Mouse (Mus musculus): ENCODE measurements at regions not wholly inside any gene's neighbourhood (a gene's known extent, or its start where the extent isn't known, plus 50 kb on each side); places are given as distances from the start of the nearest gene placed in this dataset.
"Not testable (repeated sequence)": the region's sequence is repeated elsewhere in the genome, so short reads cannot be mapped to it uniquely, and the experiment has no call there.

DNA sequence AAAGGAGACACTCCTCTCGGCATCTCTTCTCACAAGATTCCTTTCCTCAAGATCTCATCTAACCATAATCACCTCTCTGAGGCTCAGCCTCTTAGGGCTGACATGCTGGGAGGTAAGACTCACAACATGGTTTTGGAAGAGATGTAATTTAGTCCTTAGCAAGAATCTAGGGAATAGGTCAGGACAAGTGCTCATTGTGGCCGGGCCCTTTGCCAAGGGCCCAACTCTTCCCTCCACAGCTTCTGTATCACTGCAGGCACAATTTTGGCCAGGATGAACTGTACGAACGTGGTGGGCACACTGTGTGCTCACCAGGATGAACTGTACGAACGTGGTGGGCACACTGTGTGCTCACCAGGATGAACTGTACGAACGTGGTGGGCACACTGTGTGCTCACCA, 154.0 kb upstream of the Hs6st1 start:
- ATAC-seq; H3K4me1 ChIP-seq (replicated peaks; ENCODE audit: control insufficient read depth, insufficient read depth, low read length); H3K36me3 ChIP-seq (ENCODE audit: control insufficient read depth, insufficient read depth); H3K27me3 ChIP-seq (replicated peaks; ENCODE audit: control insufficient read depth, insufficient read depth, low read length); H3K4me3 ChIP-seq (replicated peaks; ENCODE audit: low read length); H3K9ac ChIP-seq (replicated peaks; ENCODE audit: low read depth, low read length); H3K9me3 ChIP-seq (ENCODE audit: control insufficient read depth, low read length); H3K4me2 ChIP-seq (ENCODE audit: low read length); H3K27ac ChIP-seq (ENCODE audit: low read length): not testable (repeated sequence)
- WGBS = 93% methylated on average over 8 of the region's 8 CpGs

DNA sequence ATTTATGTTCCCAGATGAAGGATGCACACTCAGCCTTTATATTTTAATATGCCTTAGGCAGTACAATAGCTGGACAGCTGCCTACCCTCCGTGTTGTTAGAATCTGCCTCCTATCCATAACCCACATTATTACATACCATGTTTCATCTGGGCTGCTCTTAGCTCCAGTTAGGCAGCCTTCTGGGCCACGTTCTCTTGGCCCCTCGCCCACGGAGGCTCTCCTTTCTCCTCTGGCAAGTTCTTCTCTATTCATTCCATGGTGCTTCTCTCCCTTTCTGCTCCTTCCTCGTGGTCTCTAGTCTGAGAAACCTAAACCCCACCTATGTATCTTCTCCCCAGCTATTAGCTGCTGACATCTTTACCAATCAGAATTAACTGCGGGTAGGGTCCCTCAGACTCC, 152.7 kb upstream of the Hs6st1 start:
- ATAC-seq = no peak
- Histone ChIP-seq H3K4me2 (ENCODE audit: low read length) (no peak overlapping the region), H3K9me3 (ENCODE audit: control insufficient read depth, low read length) (no peaks in the 10 kb centered on the region), H3K27me3 (replicated peaks; ENCODE audit: control insufficient read depth, insufficient read depth, low read length) (no peaks in the 10 kb centered on the region), H3K36me3 (ENCODE audit: control insufficient read depth, insufficient read depth) (no peaks in the 10 kb centered on the region), H3K27ac (ENCODE audit: low read length) (no peak overlapping the region), H3K9ac (replicated peaks; ENCODE audit: low read depth, low read length) (no peak overlapping the region), H3K4me3 (replicated peaks; ENCODE audit: low read length) (no peak overlapping the region), H3K4me1 (replicated peaks; ENCODE audit: control insufficient read depth, insufficient read depth, low read length) (peaks cover 9% of the 10 kb centered on the region)
- 81% methylated on average over 6 of the region's 6 CpGs for WGBS

DNA sequence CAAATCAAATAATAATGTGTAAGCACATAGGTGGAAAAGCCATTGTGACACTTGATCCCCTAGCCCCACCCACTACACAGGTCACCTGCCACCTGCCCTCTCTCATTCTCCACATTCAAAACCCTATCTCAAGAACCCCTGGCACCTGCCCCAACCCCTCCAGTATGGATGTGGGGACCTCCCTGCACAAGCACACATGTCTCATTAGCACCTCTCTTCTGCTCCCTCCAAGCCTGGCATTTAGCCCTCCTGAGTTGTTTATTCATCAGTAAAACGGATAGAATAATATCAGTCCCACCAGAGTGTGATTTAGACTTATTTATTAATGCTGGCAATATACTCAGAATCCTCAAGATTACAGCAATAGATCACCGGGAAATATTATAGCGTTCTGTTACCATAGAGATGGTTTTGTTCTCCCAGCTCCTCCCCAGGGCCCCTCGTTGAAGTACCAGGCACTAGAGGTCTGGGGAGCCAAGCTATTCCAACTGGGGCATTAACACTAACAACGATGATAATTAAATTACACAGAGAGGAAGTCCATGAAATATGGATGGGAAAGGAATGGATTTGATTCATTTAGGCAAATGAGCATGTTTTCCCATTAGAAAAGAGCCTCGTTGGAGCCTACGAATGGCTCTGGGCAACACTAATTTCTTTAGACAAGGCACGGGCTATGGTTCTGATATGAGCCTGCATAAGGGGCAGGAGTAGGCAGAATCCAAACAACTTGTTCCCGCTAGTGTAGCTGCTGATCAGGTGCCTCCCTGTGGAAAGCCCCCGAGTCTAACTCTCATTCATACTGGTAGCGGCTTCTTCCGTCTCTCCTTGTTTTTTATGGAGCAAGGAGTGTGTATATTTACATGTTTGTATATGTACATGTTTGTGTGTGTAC, 148.1 kb upstream of the Hs6st1 start:
- 45% methylated on average over 12 of the region's 12 CpGs for WGBS
- Histone ChIP-seq H3K36me3 (ENCODE audit: control insufficient read depth, insufficient read depth) (no peaks in the 10 kb centered on the region), H3K9ac (replicated peaks; ENCODE audit: low read depth, low read length) (no peak overlapping the region), H3K27ac (ENCODE audit: low read length) (no peak overlapping the region), H3K9me3 (ENCODE audit: control insufficient read depth, low read length) (no peaks in the 10 kb centered on the region), H3K4me1 (replicated peaks; ENCODE audit: control insufficient read depth, insufficient read depth, low read length) (peaks cover 6% of the 10 kb centered on the region), H3K27me3 (replicated peaks; ENCODE audit: control insufficient read depth, insufficient read depth, low read length) (no peaks in the 10 kb centered on the region), H3K4me3 (replicated peaks; ENCODE audit: low read length) (no peak overlapping the region), H3K4me2 (ENCODE audit: low read length) (no peak overlapping the region)
- peak; percentile 73 for ATAC-seq

DNA sequence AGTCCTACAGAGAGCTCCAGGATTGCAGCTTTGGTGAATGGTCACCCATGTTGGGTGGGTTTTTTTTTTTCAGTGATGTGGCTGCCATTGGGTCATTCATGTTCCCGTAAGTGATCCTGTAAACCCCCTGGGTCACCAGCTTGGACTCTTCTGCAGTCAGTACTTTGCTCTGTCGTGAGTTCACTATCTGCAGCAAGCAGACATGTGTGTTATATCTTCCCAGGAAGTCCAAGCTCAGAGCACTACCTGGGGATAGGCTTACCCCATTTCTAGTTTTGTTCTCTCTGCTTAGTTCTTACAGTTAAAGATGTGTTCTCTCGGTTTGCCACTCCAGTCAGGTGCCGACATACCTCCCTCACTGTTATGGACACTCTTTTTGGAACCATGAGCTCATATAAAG, 143.4 kb upstream of the Hs6st1 start:
- no peak for ATAC-seq
- Histone ChIP-seq H3K4me2 (ENCODE audit: low read length) (no peak overlapping the region), H3K36me3 (ENCODE audit: control insufficient read depth, insufficient read depth) (no peaks in the 10 kb centered on the region), H3K27me3 (replicated peaks; ENCODE audit: control insufficient read depth, insufficient read depth, low read length) (no peaks in the 10 kb centered on the region), H3K4me1 (replicated peaks; ENCODE audit: control insufficient read depth, insufficient read depth, low read length) (peaks cover 4% of the 10 kb centered on the region), H3K9me3 (ENCODE audit: control insufficient read depth, low read length) (no peaks in the 10 kb centered on the region), H3K4me3 (replicated peaks; ENCODE audit: low read length) (no peak overlapping the region), H3K27ac (ENCODE audit: low read length) (no peak overlapping the region), H3K9ac (replicated peaks; ENCODE audit: low read depth, low read length) (no peak overlapping the region)
- WGBS = 96% methylated on average over 4 of the region's 4 CpGs

DNA sequence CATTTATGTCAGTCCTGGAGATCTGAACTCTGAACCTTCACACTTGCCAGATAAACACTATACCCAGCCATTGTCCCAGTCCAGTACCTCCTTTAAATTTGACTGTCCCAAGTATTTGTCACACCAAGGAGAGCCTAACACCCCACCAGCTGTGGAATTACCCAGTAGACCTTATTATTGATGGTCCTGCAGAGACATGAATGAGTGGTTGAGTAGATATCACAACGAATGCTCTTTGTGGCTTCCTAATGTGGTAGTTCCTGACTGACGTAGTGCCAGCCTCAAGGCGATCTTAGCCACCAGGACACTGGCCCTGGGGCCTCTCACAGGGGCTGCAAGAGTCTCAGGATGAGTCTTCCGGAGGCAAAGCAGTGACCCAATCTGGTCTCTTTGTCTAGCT, 142.9 kb upstream of the Hs6st1 start:
- Histone ChIP-seq H3K4me1 (replicated peaks; ENCODE audit: control insufficient read depth, insufficient read depth, low read length) (no peaks in the 10 kb centered on the region; the same call in 1 of the 2 replicates), H3K9me3 (ENCODE audit: control insufficient read depth, low read length) (no peaks in the 10 kb centered on the region), H3K9ac (replicated peaks; ENCODE audit: low read depth, low read length) (no peak overlapping the region), H3K36me3 (ENCODE audit: control insufficient read depth, insufficient read depth) (no peaks in the 10 kb centered on the region), H3K27me3 (replicated peaks; ENCODE audit: control insufficient read depth, insufficient read depth, low read length) (no peaks in the 10 kb centered on the region), H3K4me2 (ENCODE audit: low read length) (no peak overlapping the region), H3K27ac (ENCODE audit: low read length) (no peak overlapping the region), H3K4me3 (replicated peaks; ENCODE audit: low read length) (no peak overlapping the region)
- ATAC-seq = no peak
- 90% methylated on average over 4 of the region's 4 CpGs for WGBS

DNA sequence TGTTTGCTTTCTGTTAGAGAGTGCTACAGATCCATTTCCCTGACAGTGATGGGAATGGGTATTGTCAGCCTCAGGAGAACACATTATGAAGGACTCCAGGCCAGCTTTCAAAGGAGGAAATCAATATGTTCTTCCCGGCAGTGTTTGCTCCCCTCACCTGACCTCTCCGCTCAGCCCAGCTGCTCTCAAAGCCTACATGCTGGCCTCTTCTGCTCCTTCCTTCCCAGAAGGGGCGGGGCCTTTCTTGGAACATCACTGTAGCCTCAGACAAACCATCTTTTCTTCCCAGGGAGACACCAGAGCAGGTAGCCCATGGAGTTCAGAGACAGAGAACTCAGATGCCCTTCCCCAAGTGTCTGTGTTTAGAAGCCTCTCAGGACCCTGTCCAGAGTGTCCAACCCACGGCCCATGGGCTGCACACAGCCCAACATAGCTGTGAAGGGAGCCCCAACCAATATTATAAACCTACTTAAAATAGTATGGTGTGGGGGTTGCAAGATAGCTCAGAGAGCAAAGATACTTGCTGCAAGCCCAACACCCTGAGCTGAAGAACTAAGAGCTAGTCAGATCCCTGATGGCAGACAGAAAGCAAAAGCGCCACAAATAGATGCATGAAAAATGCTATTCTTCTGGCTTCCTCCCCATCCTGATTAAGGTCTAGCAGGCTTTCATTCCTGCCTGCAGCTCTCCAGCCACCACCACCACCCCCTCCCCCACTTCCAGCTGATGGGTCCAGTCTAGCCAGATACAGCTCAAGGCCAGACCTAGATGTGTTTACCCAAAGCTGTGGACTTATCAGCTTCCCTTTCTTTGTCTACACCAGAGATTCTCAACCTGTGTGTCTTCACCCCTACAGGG, 141.8 kb upstream of the Hs6st1 start:
- Histone ChIP-seq H3K4me2 (ENCODE audit: low read length) (no peak overlapping the region), H3K9ac (replicated peaks; ENCODE audit: low read depth, low read length) (no peak overlapping the region), H3K4me1 (replicated peaks; ENCODE audit: control insufficient read depth, insufficient read depth, low read length) (no peaks in the 10 kb centered on the region), H3K4me3 (replicated peaks; ENCODE audit: low read length) (no peak overlapping the region), H3K9me3 (ENCODE audit: control insufficient read depth, low read length) (no peaks in the 10 kb centered on the region), H3K27me3 (replicated peaks; ENCODE audit: control insufficient read depth, insufficient read depth, low read length) (no peaks in the 10 kb centered on the region), H3K27ac (ENCODE audit: low read length) (no peak overlapping the region), H3K36me3 (ENCODE audit: control insufficient read depth, insufficient read depth) (no peaks in the 10 kb centered on the region)
- ATAC-seq = no peak
- WGBS = 81% methylated on average over 5 of the region's 5 CpGs

DNA sequence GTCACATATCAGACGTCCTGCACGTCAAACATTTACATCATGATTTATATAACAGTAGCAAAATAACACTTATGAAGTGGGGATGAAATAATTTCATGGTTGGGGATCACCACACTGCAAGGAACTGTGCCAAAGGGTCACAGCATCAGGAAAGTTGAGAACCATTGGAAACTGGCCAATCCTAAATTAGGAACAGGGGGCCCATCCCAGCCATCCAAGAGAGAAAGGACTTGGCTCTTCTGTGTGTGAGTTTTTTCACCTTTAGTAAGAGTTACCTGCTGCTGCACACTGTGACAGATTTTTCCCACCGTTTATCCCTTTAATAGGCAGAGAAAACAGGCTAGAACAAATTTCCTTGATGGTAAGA, 141.2 kb upstream of the Hs6st1 start:
- H3K9ac ChIP-seq (replicated peaks; ENCODE audit: low read depth, low read length) = no peak overlapping the region
- 68% methylated on average over 3 of the region's 3 CpGs for WGBS
- no peak overlapping the region for H3K27ac ChIP-seq (ENCODE audit: low read length)
- H3K4me3 ChIP-seq (replicated peaks; ENCODE audit: low read length) = no peak overlapping the region
- H3K27me3 ChIP-seq (replicated peaks; ENCODE audit: control insufficient read depth, insufficient read depth, low read length) = no peaks in the 10 kb centered on the region
- H3K36me3 ChIP-seq (ENCODE audit: control insufficient read depth, insufficient read depth) = no peaks in the 10 kb centered on the region
- no peak for ATAC-seq
- H3K9me3 ChIP-seq (ENCODE audit: control insufficient read depth, low read length) = no peaks in the 10 kb centered on the region
- H3K4me2 ChIP-seq (ENCODE audit: low read length) = no peak overlapping the region
- no peaks in the 10 kb centered on the region for H3K4me1 ChIP-seq (replicated peaks; ENCODE audit: control insufficient read depth, insufficient read depth, low read length)

DNA sequence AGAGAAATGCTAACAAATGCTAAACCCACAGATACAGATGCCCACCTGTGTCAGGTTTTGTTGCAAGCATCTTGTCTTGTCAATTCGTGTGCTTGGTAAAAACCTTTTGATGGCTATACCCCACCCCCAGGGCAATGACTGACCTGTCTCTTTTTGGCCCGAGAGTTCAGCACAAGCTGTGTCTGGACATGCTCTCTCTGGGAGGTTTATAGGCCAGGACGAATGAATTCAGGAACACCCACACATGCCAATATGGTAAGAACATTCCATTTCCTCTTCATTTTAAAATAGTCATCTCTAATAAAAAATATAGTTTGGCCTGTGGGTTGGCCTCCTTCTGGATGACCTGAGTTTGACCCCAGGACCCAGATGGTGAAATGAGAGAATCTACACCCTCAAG, 137.8 kb upstream of the Hs6st1 start:
- no peak overlapping the region for H3K27ac ChIP-seq (ENCODE audit: low read length)
- H3K9me3 ChIP-seq (ENCODE audit: control insufficient read depth, low read length) = no peaks in the 10 kb centered on the region
- H3K27me3 ChIP-seq (replicated peaks; ENCODE audit: control insufficient read depth, insufficient read depth, low read length) = no peaks in the 10 kb centered on the region
- H3K4me2 ChIP-seq (ENCODE audit: low read length) = no peak overlapping the region
- WGBS = 74% methylated on average over 3 of the region's 3 CpGs
- no peak for ATAC-seq
- H3K4me1 ChIP-seq (replicated peaks; ENCODE audit: control insufficient read depth, insufficient read depth, low read length) = peaks cover 5% of the 10 kb centered on the region; the same call in 1 of the 2 replicates
- no peak overlapping the region for H3K4me3 ChIP-seq (replicated peaks; ENCODE audit: low read length)
- no peak overlapping the region for H3K9ac ChIP-seq (replicated peaks; ENCODE audit: low read depth, low read length)
- H3K36me3 ChIP-seq (ENCODE audit: control insufficient read depth, insufficient read depth) = no peaks in the 10 kb centered on the region

DNA sequence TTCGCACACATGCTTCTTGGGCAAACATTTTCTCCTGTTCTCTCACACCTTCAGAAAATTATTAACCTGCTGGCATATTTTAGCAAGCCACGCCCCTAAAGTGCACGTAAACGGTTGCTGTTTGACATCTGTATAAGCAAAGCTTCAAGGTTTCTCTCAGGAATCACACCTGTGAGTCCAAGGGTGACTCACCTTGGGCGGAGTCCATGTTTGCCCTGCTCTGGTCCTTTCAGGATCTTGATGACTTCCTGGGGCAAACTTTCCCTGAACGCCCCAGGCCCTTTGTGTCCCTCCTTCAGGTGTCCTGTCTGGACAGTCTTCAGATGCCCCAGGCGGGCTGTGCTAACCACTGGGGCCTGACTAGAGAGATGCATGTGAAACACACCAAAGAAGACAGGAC, 137.1 kb upstream of the Hs6st1 start:
- Histone ChIP-seq H3K4me1 (replicated peaks; ENCODE audit: control insufficient read depth, insufficient read depth, low read length) (peaks cover 9% of the 10 kb centered on the region; the same call in 1 of the 2 replicates), H3K9ac (replicated peaks; ENCODE audit: low read depth, low read length) (no peak overlapping the region), H3K27me3 (replicated peaks; ENCODE audit: control insufficient read depth, insufficient read depth, low read length) (no peaks in the 10 kb centered on the region), H3K4me3 (replicated peaks; ENCODE audit: low read length) (no peak overlapping the region), H3K4me2 (ENCODE audit: low read length) (no peak overlapping the region), H3K36me3 (ENCODE audit: control insufficient read depth, insufficient read depth) (no peaks in the 10 kb centered on the region), H3K27ac (ENCODE audit: low read length) (no peak overlapping the region), H3K9me3 (ENCODE audit: control insufficient read depth, low read length) (no peaks in the 10 kb centered on the region)
- WGBS = 92% methylated on average over 7 of the region's 7 CpGs
- no peak for ATAC-seq

Data from forebrain, embryonic 16.5 days (tissue).